Mouse (Mus musculus) frontal cortex, postnatal 14 days (tissue): ENCODE measurements around the gene Rpl29.

Experiments used
- DNase-seq, 2 experiments: peaks; one replicate each; pipeline ENCODE4 v3.0.0; 2022; ENCODE audit warnings: low spot score in 2 of 2

The Rpl29 gene

GRCm38 (mm10) chr9:106417841-106418625 is 11.2 kb upstream of the Rpl29 start:
- DNase-seq: peak; percentile 92 to 96

- no peak for DNase-seq
Observed at GRCm38 (mm10) chr9:106420608-106421007, 8.6 kb upstream of the Rpl29 start.

GRCm38 (mm10) chr9:106421033-106421864 is 8.0 kb upstream of the Rpl29 start:
- no peak for DNase-seq

- DNase-seq: peak; percentile 78 to 89
Observed at GRCm38 (mm10) chr9:106421865-106422160, 7.4 kb upstream of the Rpl29 start.

GRCm38 (mm10) chr9:106428719-106429220 is 484 bp upstream of the Rpl29 start:
- no peak for DNase-seq

DNA sequence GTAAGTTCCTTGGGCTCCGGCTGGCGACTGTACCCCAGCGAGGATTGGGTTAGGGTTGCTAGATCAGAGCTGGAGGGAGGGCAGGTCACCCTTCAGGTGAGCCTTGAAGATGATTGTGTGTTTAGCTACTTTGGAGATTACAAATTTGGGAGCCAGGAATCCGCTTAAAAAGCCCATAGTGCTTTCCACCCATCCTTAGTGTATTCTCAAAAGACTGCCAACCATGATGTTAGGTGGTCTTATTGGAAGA is 686 bp downstream of the Rpl29 start:
- no peak for DNase-seq

- DNase-seq: no peak
Observed at GRCm38 (mm10) chr9:106433389-106433788, 4.1 kb downstream of the Rpl29 start.

DNA sequence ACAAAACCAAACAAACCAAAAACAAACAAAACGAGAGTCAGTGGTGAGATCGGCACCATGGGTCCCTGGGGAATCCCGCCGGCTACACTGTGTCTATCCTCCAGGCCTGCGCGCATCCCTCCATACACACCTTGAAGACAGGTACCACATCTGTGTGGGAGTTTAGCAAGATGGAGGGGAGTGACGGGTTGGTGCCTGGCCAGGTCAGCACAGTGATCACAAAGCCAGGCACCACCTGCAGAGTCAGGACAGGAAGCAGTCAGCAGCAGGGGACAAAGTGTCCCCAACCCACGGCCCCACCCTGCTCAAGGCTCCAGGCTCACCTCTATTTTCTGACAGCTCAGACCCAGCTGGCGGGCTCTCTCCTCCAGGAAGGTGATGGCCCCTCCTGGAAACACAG is 7.3 kb downstream of the Rpl29 start:
- DNase-seq: no peak

DNA sequence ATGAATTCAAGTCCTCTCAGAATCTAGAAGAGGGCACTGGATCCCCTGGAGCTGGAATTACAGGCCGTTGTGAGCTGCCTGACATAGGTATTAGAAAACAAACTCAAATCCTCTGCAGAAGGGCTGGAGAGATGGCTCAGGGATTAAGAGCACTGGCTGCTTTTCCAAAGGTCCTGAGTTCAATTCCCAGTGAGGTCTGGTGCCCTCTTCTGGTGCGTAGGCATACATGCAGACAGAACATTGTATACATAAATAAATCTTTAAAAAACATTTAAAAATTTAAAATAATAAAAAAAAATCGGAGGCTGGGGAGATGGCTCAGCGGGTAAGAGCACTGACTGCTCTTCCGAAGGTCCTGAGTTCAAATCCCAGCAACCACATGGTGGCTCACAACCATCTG is 13.4 kb downstream of the Rpl29 start:
- no peak for DNase-seq

GRCm38 (mm10) chr9:106444836-106445235 is 15.6 kb downstream of the Rpl29 start:
- no peak for DNase-seq

DNA sequence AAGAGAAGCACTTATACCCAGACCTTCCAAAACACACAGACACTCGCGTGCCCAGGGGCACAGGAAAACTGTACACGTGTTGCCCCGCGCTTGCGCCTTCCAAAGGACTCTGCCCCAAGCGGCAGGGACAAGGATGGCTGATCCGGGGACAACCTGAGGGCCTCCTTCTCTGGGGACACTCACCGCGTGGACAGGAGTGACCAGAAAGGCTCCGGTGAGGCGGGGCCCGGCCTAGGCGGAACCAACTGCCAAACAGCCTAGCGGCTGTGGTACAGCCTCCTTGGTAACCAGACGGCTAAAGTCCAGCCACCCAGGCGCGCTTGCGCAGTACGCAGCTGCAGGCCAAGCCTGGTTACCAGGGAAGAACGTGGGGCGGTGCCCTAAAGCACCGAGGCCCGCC is 18.1 kb downstream of the Rpl29 start, which contains the start of the genes Abhd14b and Abhd14a:
TSS of gene Abhd14b (plus strand) at position 112 of the 400 bp plus-strand sequence.
TSS of gene Abhd14a (minus strand) at position 331 of the 400 bp plus-strand sequence.
- peak; percentile 78 to 81 for DNase-seq

DNA sequence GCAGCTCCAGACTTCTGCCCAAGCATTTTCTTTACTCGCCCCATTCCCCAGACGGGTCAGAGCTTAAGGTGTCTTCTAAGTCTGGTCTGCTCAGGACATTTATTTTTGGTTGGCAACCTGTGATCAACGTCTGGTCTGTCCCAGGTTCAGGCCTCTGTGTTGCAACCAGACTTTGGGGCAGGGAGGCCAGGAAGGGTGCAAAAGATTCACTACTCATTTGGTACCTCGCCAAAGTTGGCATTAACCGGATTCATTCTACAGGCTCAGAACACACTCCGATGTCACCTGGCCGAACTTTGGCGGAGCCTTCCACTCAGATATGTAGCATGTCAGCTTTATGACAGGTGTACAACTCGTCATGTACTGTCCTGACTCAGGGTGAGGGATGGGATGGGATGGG is 18.7 kb downstream of the Rpl29 start:
- DNase-seq: no peak

DNA sequence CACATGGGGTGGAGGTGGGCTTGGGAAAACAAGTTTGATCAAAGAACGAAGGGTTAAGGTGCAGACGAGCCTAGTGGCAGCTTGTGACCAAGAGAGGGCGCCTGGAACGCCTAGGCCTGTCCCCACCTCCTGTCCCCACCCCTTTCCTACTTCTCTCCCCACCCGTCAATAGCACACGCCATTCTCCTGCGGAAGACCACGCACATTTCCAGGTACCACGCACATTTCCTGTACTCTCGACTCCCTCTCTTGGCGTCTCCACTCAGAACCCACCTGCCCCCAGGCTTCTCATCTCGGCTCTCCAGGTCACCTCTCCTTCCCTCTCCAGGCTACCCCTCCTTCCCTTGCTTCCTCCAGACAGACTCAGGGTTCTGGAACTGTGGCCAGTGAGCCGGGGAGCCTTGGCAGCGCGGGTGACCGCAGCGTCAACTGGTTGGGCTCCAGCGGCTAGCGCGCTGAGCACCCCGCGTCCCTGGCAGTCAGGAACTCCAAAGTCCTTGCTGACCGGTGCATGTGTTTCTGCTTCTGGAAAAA is 19.3 kb downstream of the Rpl29 start:
- DNase-seq: peak in 1 of 2 experiments; percentile 57

DNA sequence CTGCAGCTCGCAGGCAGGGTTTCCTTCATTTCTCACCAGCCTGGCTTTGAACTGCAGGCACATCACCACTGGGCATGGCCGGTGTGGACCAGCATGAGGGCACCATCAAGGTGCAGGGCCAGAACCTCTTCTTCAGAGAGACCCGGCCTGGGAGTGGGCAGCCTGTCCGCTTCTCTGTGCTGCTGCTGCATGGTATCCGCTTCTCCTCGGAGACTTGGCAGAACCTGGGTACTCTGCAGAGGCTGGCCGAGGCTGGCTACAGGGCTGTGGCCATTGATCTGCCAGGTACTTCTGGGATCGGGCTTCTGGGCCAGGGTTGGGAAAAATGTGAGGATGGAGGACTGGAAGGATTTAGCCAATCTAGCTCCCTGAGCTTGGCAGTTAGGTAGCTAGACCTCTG is 20.7 kb downstream of the Rpl29 start:
- DNase-seq: no peak

- no peak for DNase-seq
Observed at GRCm38 (mm10) chr9:106450661-106451060, 21.4 kb downstream of the Rpl29 start.

- no peak for DNase-seq
Observed at GRCm38 (mm10) chr9:106451298-106451697, 22.0 kb downstream of the Rpl29 start.

- no peak for DNase-seq
Observed at GRCm38 (mm10) chr9:106451899-106452298, 22.6 kb downstream of the Rpl29 start.

DNA sequence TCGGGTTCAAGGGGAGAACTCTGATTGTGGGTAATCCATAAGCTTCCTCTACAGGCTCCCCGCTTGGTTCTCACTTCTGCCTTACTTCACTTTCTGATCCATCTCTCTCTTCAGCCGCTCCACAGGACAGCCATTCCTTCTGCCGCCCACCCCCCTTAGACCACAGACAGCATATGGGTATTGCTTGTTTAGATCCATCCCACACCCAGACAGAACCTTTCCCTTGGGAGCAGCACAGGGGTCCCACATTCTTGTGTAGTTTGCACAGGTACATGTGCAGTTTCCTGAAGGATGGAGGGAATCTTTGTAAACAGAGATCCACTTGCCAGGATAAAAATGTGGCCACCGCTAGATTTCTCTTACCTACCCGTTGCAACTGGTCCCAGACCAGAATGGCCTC is 23.1 kb downstream of the Rpl29 start:
- no peak for DNase-seq

- DNase-seq: no peak
Observed at GRCm38 (mm10) chr9:106452821-106453220, 23.6 kb downstream of the Rpl29 start.

- DNase-seq: no peak
Observed at GRCm38 (mm10) chr9:106453271-106454070, 24.2 kb downstream of the Rpl29 start, which contains the start of gene Pcbp4. TSS of gene Pcbp4 (plus strand) at chr9:106453291.

DNA sequence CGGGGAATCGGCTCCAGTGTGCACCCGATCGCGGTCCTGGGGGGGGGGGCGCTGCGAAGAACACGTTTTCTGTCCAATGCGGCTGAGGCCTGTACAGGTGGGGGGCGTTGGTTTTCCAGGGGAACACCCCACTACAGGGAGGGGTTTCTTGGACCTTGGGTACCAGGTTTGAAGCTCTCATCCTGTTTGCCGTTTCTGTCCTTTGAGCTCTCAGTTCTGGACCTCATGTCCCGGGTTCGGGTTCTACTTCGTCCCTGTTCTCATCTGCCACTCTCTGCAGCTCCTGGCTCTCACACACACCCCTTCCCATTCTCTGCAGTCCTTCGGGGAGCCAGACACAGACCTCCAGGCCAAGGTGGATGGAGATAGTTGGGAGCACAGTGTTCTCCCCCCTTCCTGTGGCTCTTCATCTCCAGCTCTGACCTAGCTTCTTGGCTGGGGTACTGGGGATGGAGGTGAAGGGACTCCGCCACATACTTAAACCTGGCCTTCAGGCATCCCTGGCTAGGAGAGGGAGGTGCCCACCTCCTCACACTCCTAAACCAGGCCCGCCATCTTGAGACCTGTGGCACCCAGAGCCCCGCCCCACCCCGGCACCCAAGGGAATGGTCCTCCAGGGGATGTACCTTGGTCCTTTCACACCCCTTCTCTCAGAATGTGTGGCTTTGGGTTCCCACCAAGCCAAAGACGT is 25.0 kb downstream of the Rpl29 start:
- DNase-seq: no peak
